Mouse (Mus musculus): Measurements from ENCODE around the gene Uxs1.

Uxs1 gene

GRCm38 (mm10) chr1:43827763-43828194 is at the start of gene Uxs1:
Gene Uxs1 (minus strand): TSS chr1:43827800.
- DNase-seq (ENCODE audit: low spot score in 2 of 2): peak; percentile 97 to 98

DNA sequence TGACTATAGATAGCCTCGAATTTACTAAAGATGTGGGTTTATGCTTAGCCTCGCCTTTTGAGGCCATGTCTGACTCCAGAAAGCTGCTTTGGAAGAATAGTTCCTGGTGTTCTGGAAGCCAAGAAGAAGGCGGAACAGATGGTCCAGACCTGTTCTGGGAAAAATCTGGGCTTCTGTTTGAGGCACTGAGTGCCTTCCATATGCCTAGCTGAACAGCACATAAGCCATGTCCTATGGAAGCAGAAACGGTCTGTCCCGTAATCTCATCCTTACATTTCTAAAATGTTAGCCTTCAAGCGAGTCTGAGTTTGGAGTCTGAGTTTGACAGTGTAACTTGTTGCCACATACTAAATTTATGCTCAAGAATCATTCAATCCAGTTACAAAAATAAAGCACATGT is 49.6 kb upstream of the Uxs1 start:
- DNase-seq (ENCODE audit: low spot score in 2 of 2): no peak

GRCm38 (mm10) chr1:43871116-43871515 is 43.5 kb upstream of the Uxs1 start:
- DNase-seq (ENCODE audit: low spot score in 2 of 2): no peak

GRCm38 (mm10) chr1:43868510-43868909 is 40.9 kb upstream of the Uxs1 start:
- DNase-seq (ENCODE audit: low spot score in 2 of 2): no peak

GRCm38 (mm10) chr1:43864758-43865157 is 37.2 kb upstream of the Uxs1 start:
- no peak for DNase-seq (ENCODE audit: low spot score in 2 of 2)

DNA sequence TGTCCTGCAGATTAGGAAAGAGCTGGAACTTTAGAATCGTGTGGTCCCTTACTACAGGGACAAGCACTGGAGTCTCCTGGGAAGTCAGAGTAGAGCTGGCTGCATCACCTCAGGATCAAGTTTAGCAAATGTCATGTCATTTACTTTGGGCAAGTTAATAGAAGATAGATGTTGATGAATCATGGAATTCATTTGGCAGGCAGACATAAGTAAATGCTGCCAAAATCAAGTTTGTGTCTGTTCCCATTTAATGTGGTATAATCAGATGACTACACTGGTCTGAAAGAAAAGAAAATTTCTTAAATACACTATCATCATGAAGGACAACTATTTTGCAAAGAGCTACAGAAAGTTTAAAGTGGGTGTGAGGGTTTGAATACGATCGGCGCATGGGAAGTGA is 35.0 kb upstream of the Uxs1 start:
- DNase-seq (ENCODE audit: low spot score in 2 of 2): no peak

DNA sequence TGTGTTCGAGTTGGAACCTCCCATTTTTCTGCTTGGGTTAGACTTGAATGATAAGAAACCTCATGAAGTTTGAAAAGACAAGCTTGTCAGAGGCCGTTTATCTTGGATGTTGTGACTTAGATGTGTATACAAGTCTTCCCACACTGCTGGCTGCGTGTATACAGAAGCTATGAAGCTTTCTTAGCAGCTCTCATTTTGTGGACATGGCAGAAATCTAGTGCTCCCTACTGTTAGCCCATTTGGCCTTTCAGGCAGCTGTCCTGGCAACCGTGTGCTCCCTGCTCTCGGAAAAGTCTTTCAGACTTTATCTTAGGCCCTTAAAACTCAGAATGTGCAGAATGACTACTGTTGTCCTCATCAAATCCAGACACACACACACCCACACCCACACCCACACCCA is 31.4 kb upstream of the Uxs1 start:
- no peak for DNase-seq (ENCODE audit: low spot score in 2 of 2)

DNA sequence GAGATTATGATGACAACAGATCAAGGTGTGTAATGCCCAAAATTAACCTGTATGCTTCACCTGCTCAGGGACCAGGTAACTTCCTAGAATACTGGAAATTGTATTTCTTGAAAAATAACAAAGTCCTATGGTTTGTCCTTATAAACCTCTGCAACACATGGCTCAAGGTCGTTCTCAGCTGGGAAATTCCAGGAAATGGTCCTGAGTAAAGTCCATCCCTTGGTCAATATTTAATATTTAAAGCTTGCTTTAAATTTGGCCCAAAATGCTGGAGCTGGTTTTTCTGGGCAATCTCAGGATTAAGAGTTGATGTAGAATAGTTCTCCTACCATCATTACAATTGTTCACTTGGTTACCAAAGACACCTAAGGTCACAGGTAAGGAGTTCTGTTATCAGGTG is 30.1 kb upstream of the Uxs1 start:
- no peak for DNase-seq (ENCODE audit: low spot score in 2 of 2)

DNA sequence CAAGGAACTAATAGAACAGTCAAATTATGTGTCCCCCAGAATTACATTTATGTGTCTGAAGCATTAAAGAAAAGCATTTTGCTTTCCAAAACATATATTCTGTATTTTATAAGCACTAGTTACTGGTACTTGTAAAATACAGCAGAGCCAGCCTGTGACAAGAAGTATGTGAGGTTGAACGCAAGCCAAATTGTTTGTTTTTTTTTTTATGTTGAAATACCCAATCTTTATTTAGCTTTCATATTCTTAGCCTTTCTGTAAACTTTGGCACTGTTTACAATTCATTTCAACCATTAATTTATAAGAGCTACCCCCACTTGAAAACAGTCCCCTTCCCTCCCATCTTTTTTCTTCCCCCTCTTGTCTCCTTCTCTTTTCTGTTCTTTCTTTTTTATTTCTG is 28.0 kb upstream of the Uxs1 start:
- DNase-seq (ENCODE audit: low spot score in 2 of 2): no peak

- no peak for DNase-seq (ENCODE audit: low spot score in 2 of 2)
These were observed 15.8 kb upstream of the Uxs1 start for GRCm38 (mm10) chr1:43843398-43843797.

- DNase-seq (ENCODE audit: low spot score in 2 of 2): no peak
These were observed 9.6 kb upstream of the Uxs1 start for GRCm38 (mm10) chr1:43837236-43837635.

DNA sequence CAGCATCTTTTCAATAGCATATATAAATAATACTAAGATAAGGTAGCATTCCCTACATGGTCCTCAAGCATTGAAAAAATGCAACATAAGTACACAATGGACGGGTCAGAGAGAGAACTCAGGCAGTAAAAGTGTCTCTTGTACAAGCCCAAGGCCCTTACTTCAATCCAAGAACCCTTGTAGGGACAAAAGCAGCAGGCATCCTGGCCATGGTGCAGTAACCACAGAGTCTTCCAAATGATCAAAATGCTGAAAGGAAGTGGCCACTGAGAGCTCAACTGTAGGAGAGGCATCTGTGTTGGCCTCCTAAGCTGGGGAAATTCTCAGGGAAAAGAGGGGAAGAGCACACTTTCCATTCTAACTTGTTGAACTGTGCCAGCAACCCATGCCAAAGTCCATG is 2.5 kb upstream of the Uxs1 start:
- no peak for DNase-seq (ENCODE audit: low spot score in 2 of 2)

DNA sequence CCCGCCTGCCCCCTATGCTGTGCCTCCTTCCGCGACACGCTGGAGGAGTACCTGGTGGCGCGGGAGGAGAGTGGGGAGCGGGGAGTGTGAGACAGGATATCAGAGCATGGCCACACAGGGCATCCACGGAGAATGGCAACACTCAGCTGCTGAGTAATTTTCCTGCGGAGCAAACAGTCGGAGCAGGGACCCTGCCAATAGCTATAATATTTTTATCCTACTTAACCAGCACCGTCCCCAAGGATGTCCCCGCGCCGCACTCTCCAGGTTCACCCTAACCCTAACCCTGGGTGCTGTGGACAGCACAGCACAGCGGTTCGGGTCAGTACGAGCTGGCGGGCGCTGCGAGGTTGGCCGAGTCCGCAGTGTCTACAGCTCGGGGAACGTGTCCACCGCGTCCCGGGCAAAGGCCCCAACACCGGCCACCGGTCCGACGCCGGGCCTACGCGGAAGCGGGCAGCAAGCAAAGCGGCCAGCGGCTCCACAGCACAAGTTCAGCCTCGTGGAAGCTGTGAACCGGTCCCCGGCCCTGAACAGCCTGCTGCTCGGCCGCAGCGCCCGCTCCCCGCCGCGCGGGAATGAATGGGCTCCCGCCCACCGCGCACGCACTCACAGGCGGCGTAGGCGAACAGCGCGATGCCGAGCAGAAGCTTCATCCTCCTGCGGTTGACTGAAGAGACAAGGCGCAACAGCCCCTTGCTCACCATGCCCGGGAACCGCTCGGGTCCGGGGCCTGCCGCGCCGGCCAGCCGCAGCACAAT is 418 bp downstream of the Uxs1 start:
- DNase-seq (ENCODE audit: low spot score in 2 of 2): peak; percentile 49 to 83

DNA sequence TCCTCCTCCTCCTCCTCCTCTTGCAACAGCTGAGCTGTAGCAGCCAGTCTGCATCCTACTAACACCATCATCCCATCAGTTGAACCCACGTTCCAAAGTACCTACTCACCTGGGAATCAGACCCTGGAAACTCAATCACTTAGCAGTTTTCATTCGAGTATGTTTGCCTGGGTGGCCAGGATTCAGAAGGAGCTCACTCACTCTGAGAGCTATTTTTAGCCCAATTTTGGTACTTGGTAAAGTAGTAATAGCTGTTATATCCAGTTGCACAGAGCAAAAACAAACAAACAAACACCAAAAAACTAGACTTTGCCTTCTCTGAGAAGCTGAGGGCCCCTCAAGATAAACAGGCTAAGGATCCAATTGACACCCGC is 985 bp downstream of the Uxs1 start:
- DNase-seq (ENCODE audit: low spot score in 2 of 2): no peak

DNA sequence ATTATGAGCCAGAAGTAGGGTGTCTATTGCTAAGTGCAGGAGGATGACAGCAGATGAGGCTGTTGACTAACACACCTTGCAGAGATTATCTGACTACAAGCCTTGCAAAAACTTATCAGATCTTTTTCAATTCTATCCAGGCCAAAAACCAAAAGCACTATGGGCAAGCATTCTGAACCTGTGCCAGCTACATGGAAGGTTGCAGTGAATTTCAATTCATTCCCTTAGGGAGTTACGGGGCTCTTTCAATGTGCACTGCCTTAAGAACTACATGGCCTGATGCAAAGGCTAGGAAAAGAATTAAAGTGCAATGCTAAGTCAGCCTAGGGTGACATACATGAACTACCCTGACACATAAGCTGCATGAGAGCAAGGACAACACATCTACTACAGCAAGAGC is 4.2 kb downstream of the Uxs1 start:
- DNase-seq (ENCODE audit: low spot score in 2 of 2): no peak

DNA sequence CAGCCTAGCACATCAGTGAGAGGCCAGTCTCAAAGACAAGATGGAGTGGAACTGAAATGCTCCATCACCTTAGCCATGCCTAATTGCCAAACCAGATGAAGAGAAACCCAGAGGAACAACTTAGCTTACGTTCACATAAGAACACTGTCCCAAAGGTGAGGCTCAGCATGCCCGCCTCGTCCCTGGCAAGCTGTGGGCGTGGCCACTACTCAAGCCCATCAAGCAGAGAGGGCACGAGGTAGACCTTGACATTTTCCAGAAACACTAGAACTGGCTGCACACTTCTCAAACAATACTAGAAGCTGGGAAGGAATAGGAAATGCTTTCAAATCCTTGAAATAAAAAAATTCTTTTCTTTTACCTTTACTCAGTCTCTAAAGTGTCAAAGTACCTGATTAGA is 5.0 kb downstream of the Uxs1 start:
- no peak for DNase-seq (ENCODE audit: low spot score in 2 of 2)

DNA sequence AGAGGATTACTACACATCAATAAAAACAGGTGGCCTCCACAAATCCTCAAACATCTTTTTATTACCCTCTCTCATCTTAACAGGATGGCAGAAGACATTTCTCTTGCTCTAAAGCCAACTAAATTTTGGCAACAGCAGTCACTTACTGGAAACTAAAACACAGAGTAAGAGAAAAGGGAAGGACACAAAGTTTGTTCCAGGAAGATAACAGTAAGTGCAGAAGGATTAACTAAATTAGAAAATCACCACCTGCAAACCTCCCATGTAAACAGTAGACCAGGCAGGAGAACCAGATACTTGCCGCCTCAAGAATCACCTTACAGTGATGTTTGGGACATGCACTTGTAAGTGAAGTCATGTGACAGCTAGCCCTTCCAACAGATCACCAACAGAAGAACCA is 5.8 kb downstream of the Uxs1 start:
- no peak for DNase-seq (ENCODE audit: low spot score in 2 of 2)

GRCm38 (mm10) chr1:43820571-43820970 is 7.0 kb downstream of the Uxs1 start:
- no peak for DNase-seq (ENCODE audit: low spot score in 2 of 2)

- no peak for DNase-seq (ENCODE audit: low spot score in 2 of 2)
These were observed 8.5 kb downstream of the Uxs1 start for GRCm38 (mm10) chr1:43819091-43819490.

DNA sequence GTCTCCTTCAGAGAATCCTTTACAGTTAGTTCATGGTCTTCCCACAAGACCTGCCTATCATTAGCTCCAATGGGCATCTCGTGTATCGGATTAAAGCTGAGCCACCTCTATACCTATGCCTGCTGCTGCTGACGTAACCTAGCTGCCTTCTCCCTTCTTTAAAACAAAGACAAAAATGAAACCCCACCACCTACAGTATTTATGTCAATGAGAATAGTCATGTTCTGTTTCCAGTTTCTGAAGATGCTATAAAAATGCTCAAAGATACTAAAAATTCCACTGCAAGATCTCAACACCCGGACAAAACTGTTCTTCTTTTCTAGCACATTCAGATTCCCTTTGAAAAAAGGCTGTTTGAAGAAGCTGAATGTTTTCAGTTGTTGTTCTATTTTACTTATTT is 9.2 kb downstream of the Uxs1 start:
- no peak for DNase-seq (ENCODE audit: low spot score in 2 of 2)

DNA sequence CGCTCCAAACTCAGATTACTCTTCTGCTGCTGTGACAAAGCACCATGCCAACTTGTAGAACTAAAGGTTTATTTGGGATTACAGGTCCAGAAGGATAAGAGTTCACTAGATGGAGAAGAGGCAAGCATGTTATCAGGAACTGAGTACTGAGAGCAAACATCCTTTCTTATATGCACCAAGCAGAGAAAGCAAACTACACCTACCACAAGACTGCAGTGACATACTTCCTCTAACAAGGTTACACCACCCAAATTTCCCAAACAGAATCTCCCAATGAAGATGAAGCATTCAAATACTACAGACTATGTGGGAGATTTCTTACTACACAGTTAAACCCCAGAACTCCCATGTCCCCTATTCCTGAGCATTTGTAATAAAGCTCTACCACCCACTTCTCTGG is 15.8 kb downstream of the Uxs1 start:
- DNase-seq (ENCODE audit: low spot score in 2 of 2): no peak

DNA sequence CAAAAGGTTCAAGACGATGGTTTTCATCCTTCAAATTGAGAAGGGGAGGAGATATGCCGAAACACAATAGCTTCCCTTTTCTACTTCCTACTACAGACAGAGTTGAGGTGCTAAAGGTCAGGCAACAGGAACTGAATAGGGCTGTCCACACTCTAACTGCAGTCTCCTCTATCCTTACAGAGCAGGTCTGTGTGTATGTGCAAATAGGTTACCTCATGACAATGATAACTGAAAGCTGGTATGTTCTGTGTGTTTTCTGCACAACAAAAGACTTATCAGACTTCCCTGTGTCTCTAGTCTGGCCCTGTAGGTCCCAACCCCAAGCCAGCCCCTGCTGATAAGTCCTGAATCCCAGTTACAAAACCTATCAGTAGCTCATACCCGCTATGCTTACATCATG is 16.5 kb downstream of the Uxs1 start:
- no peak for DNase-seq (ENCODE audit: low spot score in 2 of 2)

GRCm38 (mm10) chr1:43809351-43809750 is 18.2 kb downstream of the Uxs1 start:
- no peak for DNase-seq (ENCODE audit: low spot score in 2 of 2)

GRCm38 (mm10) chr1:43803906-43804474 is 23.6 kb downstream of the Uxs1 start:
- DNase-seq (ENCODE audit: low spot score in 2 of 2): no peak
